ENCODE assay signal across 26 mouse cellular contexts in the genomic region with DNA sequence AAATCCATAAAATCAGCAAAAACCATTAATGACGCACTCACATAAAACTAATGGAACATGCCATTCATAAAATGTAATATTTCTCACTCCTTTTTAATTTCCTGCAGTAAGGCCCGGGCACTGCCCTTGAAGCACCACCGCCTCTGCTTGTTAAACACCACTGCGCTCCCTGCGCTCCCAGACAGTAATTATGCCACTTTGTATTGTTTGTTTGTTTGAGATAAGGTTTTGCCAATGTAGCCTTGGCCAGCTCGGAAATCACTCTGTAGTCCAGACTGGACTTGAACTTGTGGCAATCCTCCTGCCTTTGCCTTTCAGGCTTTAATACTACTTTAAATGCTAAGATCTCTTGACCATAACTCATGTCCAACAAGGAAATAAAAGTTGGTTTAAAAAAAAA. TPM values are rescaled to one million over a fixed set of nuclear protein-coding genes. Genes with fewer than 3 reads are reported as not detected.
DNase-seq lines count a peak whose midpoint lies in the region; ATAC-seq and TF ChIP-seq lines count a peak whose summit lies in the region.
"Had no signal": no experiment of that assay in that cellular context is flagged by ENCODE, and none has a peak within 500 bp of the region (broad histone marks: within the 10 kb centered on the region; RNA-seq: fewer than 3 reads in every experiment).

No protein-coding gene starts in this region.

- H3K4me3 ChIP-seq in intestine, embryonic 15.5 days (replicated peaks) = no peak overlapping the region
- no peak overlapping the region for H3K4me3 ChIP-seq in intestine, postnatal 0 days (ENCODE audit: low read depth, low read length)
- no peak overlapping the region for H3K4me3 ChIP-seq in liver, embryonic 13.5 days (replicated peaks)
- no peak overlapping the region for H3K4me3 ChIP-seq in intestine, embryonic 16.5 days (ENCODE audit: low read length)
- H3K4me3 ChIP-seq in small intestine, adult 2 months (ENCODE audit: low read depth, low read length) = no peak overlapping the region
- H3K4me3 ChIP-seq in kidney, adult 2 months (ENCODE audit: insufficient read depth, low read depth, low read length) = no peak overlapping the region
- H3K4me3 ChIP-seq: embryonic facial prominence, embryonic 10.5 days; embryonic facial prominence, embryonic 12.5 days; forebrain, embryonic 13.5 days; forebrain, embryonic 15.5 days had no signal

- no peaks in the 10 kb centered on the region for H3K27me3 ChIP-seq in intestine, embryonic 15.5 days (replicated peaks)
- no peaks in the 10 kb centered on the region for H3K27me3 ChIP-seq in intestine, postnatal 0 days (replicated peaks; ENCODE audit: control insufficient read depth, insufficient read depth, low read length)
- no peaks in the 10 kb centered on the region for H3K27me3 ChIP-seq in liver, embryonic 13.5 days
- H3K27me3 ChIP-seq in intestine, embryonic 16.5 days (replicated peaks; ENCODE audit: control insufficient read depth, insufficient read depth, low read length) = no peaks in the 10 kb centered on the region
- no peaks in the 10 kb centered on the region for H3K27me3 ChIP-seq in small intestine, adult 2 months (ENCODE audit: control insufficient read depth, insufficient read depth, low read length)
- H3K27me3 ChIP-seq in kidney, adult 2 months (replicated peaks; ENCODE audit: control insufficient read depth, insufficient read depth, low read length) = no peaks in the 10 kb centered on the region
- H3K27me3 ChIP-seq: CH12.LX; embryonic facial prominence, embryonic 12.5 days; forebrain, embryonic 13.5 days; forebrain, embryonic 15.5 days; Patski had no signal

- H3K4me2 ChIP-seq in intestine, embryonic 15.5 days (replicated peaks) = no peak overlapping the region
- no peak overlapping the region for H3K4me2 ChIP-seq in intestine, postnatal 0 days (replicated peaks; ENCODE audit: low read depth)
- no peak overlapping the region for H3K4me2 ChIP-seq in liver, embryonic 13.5 days
- no peak overlapping the region for H3K4me2 ChIP-seq in intestine, embryonic 16.5 days (ENCODE audit: low read depth, low read length)
- H3K4me2 ChIP-seq: embryonic facial prominence, embryonic 12.5 days; forebrain, embryonic 13.5 days; forebrain, embryonic 15.5 days had no signal

- no peak for DNase-seq in liver, embryonic 13.5 days
- DNase-seq in liver = no peak
- no peak for DNase-seq in B cell, adult 2 months
- DNase-seq in kidney, adult 2 months = no peak
- DNase-seq: adrenal gland, adult 8-10 months; adrenal gland, postnatal 14 days; adrenal gland, postnatal 36 days; cerebellum, adult 11-12 months; cerebellum, adult 2 months; cerebellum, adult 9-10 months; cerebellum, postnatal 10 days; cerebellum, postnatal 25 days had no signal

- no peak for TF ChIP-seq POLR2A in small intestine, adult 2 months (IDR thresholded peaks at IDR 0.05; ENCODE audit: low read depth, low read length)
- no peak for TF ChIP-seq POLR2A in kidney, adult 2 months (IDR thresholded peaks at IDR 0.05; ENCODE audit: low read depth, low read length)

- 65% methylated on average over 6 of the region's 6 CpGs for WGBS in intestine, embryonic 15.5 days
- 42% methylated on average over 6 of the region's 6 CpGs for WGBS in intestine, postnatal 0 days
- WGBS in liver, embryonic 13.5 days (ENCODE audit: insufficient replicate concordance) = 67% methylated on average over 6 of the region's 6 CpGs
- 68% methylated on average over 6 of the region's 6 CpGs for WGBS in intestine, embryonic 16.5 days
- WGBS in small intestine, adult 2 months = 32% methylated on average over 6 of the region's 6 CpGs
- WGBS in kidney, adult 2 months = 70% methylated on average over 6 of the region's 6 CpGs

- no peak overlapping the region for H3K27ac ChIP-seq in intestine, embryonic 15.5 days
- no peak overlapping the region for H3K27ac ChIP-seq in intestine, postnatal 0 days (ENCODE audit: low read depth, low read length)
- peak overlapping the region; percentile 43; the same call in 1 of the 2 replicates for H3K27ac ChIP-seq in liver, embryonic 13.5 days
- no peak overlapping the region for H3K27ac ChIP-seq in intestine, embryonic 16.5 days (ENCODE audit: low read length)
- 0 out of 2 replicates have a peak overlapping the region, but pooled peaks have one; percentile 7 for H3K27ac ChIP-seq in small intestine, adult 2 months (ENCODE audit: insufficient read depth, low read depth, low read length)
- H3K27ac ChIP-seq in kidney, adult 2 months (ENCODE audit: insufficient read depth, low read depth, low read length) = no peak overlapping the region
- H3K27ac ChIP-seq: embryonic facial prominence, embryonic 10.5 days; embryonic facial prominence, embryonic 12.5 days; forebrain, embryonic 13.5 days; forebrain, embryonic 15.5 days had no signal

- H3K4me1 ChIP-seq in intestine, embryonic 15.5 days (replicated peaks) = peaks cover 18% of the 10 kb centered on the region
- peaks cover 3% of the 10 kb centered on the region; the same call in 1 of the 2 replicates for H3K4me1 ChIP-seq in intestine, postnatal 0 days (replicated peaks; ENCODE audit: control insufficient read depth, insufficient read depth, low read length)
- peaks cover 80% of the 10 kb centered on the region for H3K4me1 ChIP-seq in liver, embryonic 13.5 days (replicated peaks)
- H3K4me1 ChIP-seq in intestine, embryonic 16.5 days (ENCODE audit: control insufficient read depth, insufficient read depth, low read length) = peaks cover 33% of the 10 kb centered on the region
- peaks cover 12% of the 10 kb centered on the region; the same call in 1 of the 2 replicates for H3K4me1 ChIP-seq in small intestine, adult 2 months (ENCODE audit: control insufficient read depth, insufficient read depth, insufficient read length, low read length)
- peaks cover 26% of the 10 kb centered on the region; the same call in 1 of the 2 replicates for H3K4me1 ChIP-seq in kidney, adult 2 months (ENCODE audit: control insufficient read depth, insufficient read depth, low read length)

- H3K9me3 ChIP-seq in intestine, embryonic 15.5 days = no peaks in the 10 kb centered on the region
- H3K9me3 ChIP-seq in intestine, postnatal 0 days (ENCODE audit: control insufficient read depth) = no peaks in the 10 kb centered on the region
- H3K9me3 ChIP-seq in liver, embryonic 13.5 days (replicated peaks) = no peaks in the 10 kb centered on the region
- peaks cover 3% of the 10 kb centered on the region for H3K9me3 ChIP-seq in intestine, embryonic 16.5 days (ENCODE audit: control insufficient read depth, low read length)
- H3K9me3 ChIP-seq: forebrain, embryonic 15.5 days had no signal

- ATAC-seq in intestine, embryonic 15.5 days = 0 out of 2 replicates have a peak, but pooled peaks have one; percentile 37
- no peak for ATAC-seq in intestine, postnatal 0 days
- ATAC-seq in liver, embryonic 13.5 days (ENCODE audit: low read depth) = no peak
- peak; percentile 55; the same call in 1 of the 2 replicates for ATAC-seq in intestine, embryonic 16.5 days
- ATAC-seq: activated CD4-positive, CD25-positive, alpha-beta regulatory T cell, adult 4 months; CD4-positive, CD25-positive, alpha-beta regulatory T cell, adult 4 months; forebrain, embryonic 13.5 days; forebrain, embryonic 15.5 days; Patski had no signal

- 0 out of 2 replicates have a peak, but pooled peaks cover 6% of the 10 kb centered on the region for H3K36me3 ChIP-seq in intestine, embryonic 15.5 days
- no peaks in the 10 kb centered on the region for H3K36me3 ChIP-seq in intestine, postnatal 0 days (ENCODE audit: control insufficient read depth, insufficient read depth)
- peaks cover 10% of the 10 kb centered on the region for H3K36me3 ChIP-seq in liver, embryonic 13.5 days
- H3K36me3 ChIP-seq in intestine, embryonic 16.5 days (ENCODE audit: control insufficient read depth, insufficient read depth, low read length) = peaks cover 4% of the 10 kb centered on the region; the same call in 1 of the 2 replicates
- no peaks in the 10 kb centered on the region for H3K36me3 ChIP-seq in small intestine, adult 2 months (ENCODE audit: control insufficient read depth, insufficient read depth, low read length)
- H3K36me3 ChIP-seq in kidney, adult 2 months (ENCODE audit: control insufficient read depth, insufficient read depth, low read length) = no peaks in the 10 kb centered on the region
- H3K36me3 ChIP-seq: forebrain, embryonic 15.5 days had no signal

- no peak overlapping the region for H3K9ac ChIP-seq in intestine, embryonic 15.5 days
- H3K9ac ChIP-seq in intestine, postnatal 0 days (ENCODE audit: low read depth, low read length) = no peak overlapping the region
- no peak overlapping the region for H3K9ac ChIP-seq in liver, embryonic 13.5 days
- H3K9ac ChIP-seq in intestine, embryonic 16.5 days (ENCODE audit: low read depth, low read length) = no peak overlapping the region
- H3K9ac ChIP-seq: embryonic facial prominence, embryonic 12.5 days; forebrain, embryonic 13.5 days; forebrain, embryonic 15.5 days had no signal

- TF ChIP-seq CTCF in intestine, postnatal 0 days (IDR thresholded peaks at IDR 0.05; ENCODE audit: low read depth) = no peak
- TF ChIP-seq CTCF in small intestine, adult 2 months (IDR thresholded peaks at IDR 0.05; ENCODE audit: extremely low read depth, insufficient read length, insufficient replicate concordance, low read depth, low read length) = no peak
- no peak for TF ChIP-seq CTCF in kidney, adult 2 months (conservative IDR thresholded peaks at IDR 0.05; ENCODE audit: insufficient read depth, insufficient read length, low read depth, low read length)

RNA-seq across cellular contexts. Expression of a gene that starts 6.0 kb away (rescaled TPM):
- 640 and 702 TPM in 2 replicates for polyA plus RNA-seq in intestine, embryonic 15.5 days (2015; fragmentation: Nextera tagmentation; extraction: Ambion mirVana)
- 820 and 852 TPM in 2 replicates for polyA plus RNA-seq in intestine, postnatal 0 days (2015; fragmentation: Nextera tagmentation; extraction: Ambion mirVana)
- polyA plus RNA-seq in liver, embryonic 13.5 days (2015; fragmentation: Nextera tagmentation; extraction: Ambion mirVana) = 403 and 435 TPM in 2 replicates
- 658 and 660 TPM in 2 replicates for polyA plus RNA-seq in intestine, embryonic 16.5 days (2015; fragmentation: Nextera tagmentation; extraction: Ambion mirVana)
- polyA plus RNA-seq in small intestine, adult 2 months (2012; rRNA removed) = 15.4 and 29.4 TPM in 2 replicates
- polyA plus RNA-seq in kidney, adult 2 months (2012; rRNA removed) = 100 and 157 TPM in 2 replicates

RNA-seq across cellular contexts. Expression of a gene that starts 32.1 kb away (rescaled TPM):
- polyA plus RNA-seq in intestine, embryonic 15.5 days (2015; fragmentation: Nextera tagmentation; extraction: Ambion mirVana) = 49.5 and 49.9 TPM in 2 replicates
- 37.6 and 39.9 TPM in 2 replicates for polyA plus RNA-seq in intestine, postnatal 0 days (2015; fragmentation: Nextera tagmentation; extraction: Ambion mirVana)
- 1.6 and 2.0 TPM in 2 replicates for polyA plus RNA-seq in liver, embryonic 13.5 days (2015; fragmentation: Nextera tagmentation; extraction: Ambion mirVana)
- polyA plus RNA-seq in intestine, embryonic 16.5 days (2015; fragmentation: Nextera tagmentation; extraction: Ambion mirVana) = 38.9 and 43.3 TPM in 2 replicates
- 72.9 and 160 TPM in 2 replicates for polyA plus RNA-seq in small intestine, adult 2 months (2012; rRNA removed)
- 35.7 and 42.9 TPM in 2 replicates for polyA plus RNA-seq in kidney, adult 2 months (2012; rRNA removed)

RNA-seq across cellular contexts. Expression of a gene that starts 49.6 kb away (rescaled TPM):
- polyA plus RNA-seq in intestine, embryonic 15.5 days (2015; fragmentation: Nextera tagmentation; extraction: Ambion mirVana) = 0.14 and 0.18 TPM in 2 replicates
- polyA plus RNA-seq in intestine, postnatal 0 days (2015; fragmentation: Nextera tagmentation; extraction: Ambion mirVana) = 0.08 TPM in 1 of 2 replicates, not detected in the other
- polyA plus RNA-seq in liver, embryonic 13.5 days (2015; fragmentation: Nextera tagmentation; extraction: Ambion mirVana) = not detected in 2 replicates
- polyA plus RNA-seq in intestine, embryonic 16.5 days (2015; fragmentation: Nextera tagmentation; extraction: Ambion mirVana) = 0.05 TPM in 1 of 2 replicates, not detected in the other
- 0.76 and 1.8 TPM in 2 replicates for polyA plus RNA-seq in small intestine, adult 2 months (2012; rRNA removed)
- polyA plus RNA-seq in kidney, adult 2 months (2012; rRNA removed) = not detected in 2 replicates
- polyA plus RNA-seq: activated CD4-positive, CD25-positive, alpha-beta regulatory T cell, adult 4 months; CD4-positive, CD25-positive, alpha-beta regulatory T cell, adult 4 months; embryonic facial prominence, embryonic 14.5 days; G1E had no signal

Comparison
In these comparisons a context has a peak if more than half of its experiments do, and no peak if none do; other contexts are left out.
1. ATAC-seq: peak in intestine, embryonic 15.5 days (single experiment) and intestine, embryonic 16.5 days (single experiment); none in intestine, postnatal 0 days (single experiment) and liver, embryonic 13.5 days (single experiment).
2. H3K27ac ChIP-seq: peak in liver, embryonic 13.5 days (single experiment) and small intestine, adult 2 months (single experiment); none in intestine, embryonic 15.5 days (single experiment), intestine, postnatal 0 days (single experiment), intestine, embryonic 16.5 days (single experiment) and kidney, adult 2 months (single experiment).
3. RNA of a gene that starts 32.1 kb away (polyA plus RNA-seq): 72.9 to 160 TPM in small intestine, adult 2 months, 49.5 to 49.9 TPM in intestine, embryonic 15.5 days, 37.6 to 39.9 TPM in intestine, postnatal 0 days, 38.9 to 43.3 TPM in intestine, embryonic 16.5 days and 35.7 to 42.9 TPM in kidney, adult 2 months; 1.6 to 2.0 TPM in liver, embryonic 13.5 days; every median in the first group is over 10 times any median in the second.